Mouse (Mus musculus): ENCODE measurements around the gene Spag6.

Spag6 gene

GRCm38 (mm10) chr2:18693871-18694610 is at the start of gene Spag6:
Gene Spag6, plus strand, starts transcription at chr2:18694032.
- in situ Hi-C loops (cut with MboI, MseI), result loop anchor here (10.0 kb wide), 1 partner anchor 649 kb away; the partner anchor contains the start of gene Skida1

- in situ Hi-C loops (cut with MboI, MseI), result no loop called here
These were observed 45.3 kb upstream of the Spag6 start for GRCm38 (mm10) chr2:18648563-18648962.

GRCm38 (mm10) chr2:18654821-18655220 is 39.0 kb upstream of the Spag6 start:
- in situ Hi-C loops (cut with MboI, MseI), result no loop called here

- in situ Hi-C loops (cut with MboI, MseI), result no loop called here
These were observed 29.8 kb upstream of the Spag6 start for GRCm38 (mm10) chr2:18664003-18664402.

- in situ Hi-C loops (cut with MboI, MseI), result no loop called here
These were observed 22.8 kb upstream of the Spag6 start for GRCm38 (mm10) chr2:18671041-18671440.

GRCm38 (mm10) chr2:18672133-18672765 is 21.6 kb upstream of the Spag6 start, which contains the start of gene Commd3:
Gene Commd3, plus strand, starts transcription at chr2:18672384.
- in situ Hi-C loops (cut with MboI, MseI), result no loop called here

- in situ Hi-C loops (cut with MboI, MseI), result no loop called here
These were observed 21.1 kb upstream of the Spag6 start for GRCm38 (mm10) chr2:18672766-18673164.

- in situ Hi-C loops (cut with MboI, MseI), result no loop called here
These were observed 20.1 kb upstream of the Spag6 start for GRCm38 (mm10) chr2:18673766-18674165.

GRCm38 (mm10) chr2:18674193-18674902 is 19.5 kb upstream of the Spag6 start:
- in situ Hi-C loops (cut with MboI, MseI), result no loop called here

- in situ Hi-C loops (cut with MboI, MseI), result no loop called here
These were observed 18.0 kb upstream of the Spag6 start for GRCm38 (mm10) chr2:18675681-18676456.

GRCm38 (mm10) chr2:18676457-18676935 is 17.3 kb upstream of the Spag6 start:
- in situ Hi-C loops (cut with MboI, MseI), result no loop called here

GRCm38 (mm10) chr2:18676936-18677491 is 16.8 kb upstream of the Spag6 start, which contains the start of gene Bmi1:
Gene Bmi1, plus strand, starts transcription at chr2:18677018.
- in situ Hi-C loops (cut with MboI, MseI), result no loop called here

- in situ Hi-C loops (cut with MboI, MseI), result no loop called here
These were observed 16.0 kb upstream of the Spag6 start for GRCm38 (mm10) chr2:18677631-18678471.

GRCm38 (mm10) chr2:18679701-18680100 is 14.1 kb upstream of the Spag6 start:
- in situ Hi-C loops (cut with MboI, MseI), result no loop called here

- in situ Hi-C loops (cut with MboI, MseI), result no loop called here
These were observed 13.3 kb upstream of the Spag6 start for GRCm38 (mm10) chr2:18680501-18680900.

GRCm38 (mm10) chr2:18680961-18681360 is 12.9 kb upstream of the Spag6 start:
- in situ Hi-C loops (cut with MboI, MseI), result no loop called here

GRCm38 (mm10) chr2:18684062-18684461 is 9.8 kb upstream of the Spag6 start:
- in situ Hi-C loops (cut with MboI, MseI), result no loop called here

- in situ Hi-C loops (cut with MboI, MseI), result no loop called here
These were observed 7.4 kb upstream of the Spag6 start for GRCm38 (mm10) chr2:18686386-18686785.

- in situ Hi-C loops (cut with MboI, MseI), result no loop called here
These were observed 6.9 kb upstream of the Spag6 start for GRCm38 (mm10) chr2:18686826-18687519.

Data from T-helper 2 cell (primary cell).